Mouse (Mus musculus): ENCODE measurements around the gene Mdm2. TPM values are rescaled to one million over a fixed set of nuclear protein-coding genes. Genes with fewer than 3 reads are reported as not detected.

The Mdm2 gene
- polyA plus RNA-seq (2017; shearing (Covaris generic)): 84.4 TPM

GRCm38 (mm10) chr10:117710604-117711141 is at the start of gene Mdm2:
Gene Mdm2 (minus strand): TSS chr10:117710758.

GRCm38 (mm10) chr10:117746297-117746883 is 35.8 kb upstream of the Mdm2 start, which contains the start of gene Slc35e3:
Gene Slc35e3 (minus strand): TSS chr10:117746365.

Other genes starting within 250 kb of the Mdm2 start
- gene Cpm, start 81.3 kb downstream of the Mdm2 start, polyA plus RNA-seq (2017; shearing (Covaris generic)): 80.4 TPM
- gene Slc35e3, start 35.6 kb upstream of the Mdm2 start, polyA plus RNA-seq (2017; shearing (Covaris generic)): 0.74 TPM
- 64.8 TPM for gene Nup107, start 81.9 kb upstream of the Mdm2 start, polyA plus RNA-seq (2017; shearing (Covaris generic))
- gene Rap1b, start 135.3 kb upstream of the Mdm2 start, polyA plus RNA-seq (2017; shearing (Covaris generic)): 41.9 TPM